Mouse (Mus musculus) ovary, postnatal 14 days (tissue): Measurements from ENCODE around the gene Smpdl3a.

Experiments used
- DNase-seq: peaks from one replicate; pipeline ENCODE4 v3.0.0; 2022; ENCODE audit warnings: low spot score

Smpdl3a gene

GRCm38 (mm10) chr10:57822473-57822872, 28.3 kb downstream of the Smpdl3a start:
- no peak for DNase-seq

- DNase-seq: no peak
These were observed 34.5 kb downstream of the Smpdl3a start for GRCm38 (mm10) chr10:57828649-57829048.

- no peak for DNase-seq
These were observed 35.5 kb downstream of the Smpdl3a start for GRCm38 (mm10) chr10:57829621-57830020.

GRCm38 (mm10) chr10:57835094-57835493, 41.0 kb downstream of the Smpdl3a start:
- no peak for DNase-seq

- DNase-seq: no peak
These were observed 41.8 kb downstream of the Smpdl3a start for GRCm38 (mm10) chr10:57835982-57836381.

GRCm38 (mm10) chr10:57841638-57842509, 47.7 kb downstream of the Smpdl3a start:
- peak; percentile 34 for DNase-seq

GRCm38 (mm10) chr10:57847916-57848682, 54.0 kb downstream of the Smpdl3a start:
- peak; percentile 24 for DNase-seq
